In genomic region chr15:25140389-25141181, GRCm38 (mm10) we compare ENCODE assay signal across 8 mouse cellular contexts.
DNase-seq lines count a peak whose midpoint lies in the region; ATAC-seq and TF ChIP-seq lines count a peak whose summit lies in the region.
"Had no signal": no experiment of that assay in that cellular context is flagged by ENCODE, and none has a peak within 500 bp of the region (broad histone marks: within the 10 kb centered on the region; RNA-seq: fewer than 3 reads in every experiment).

No protein-coding gene starts in this region.

- no peak overlapping the region for H3K4me3 ChIP-seq in stomach, embryonic 14.5 days (ENCODE audit: low read depth, low read length)
- no peak overlapping the region for H3K4me3 ChIP-seq in stomach, postnatal 0 days (ENCODE audit: low read depth, low read length)
- H3K4me3 ChIP-seq in lung, postnatal 0 days (ENCODE audit: low read depth, low read length), result no peak overlapping the region

- no peak for TF ChIP-seq CTCF in stomach, postnatal 0 days (IDR thresholded peaks at IDR 0.05; ENCODE audit: low read depth)
- TF ChIP-seq CTCF in lung, postnatal 0 days (IDR thresholded peaks at IDR 0.05), result no peak

- H3K9me3 ChIP-seq in stomach, embryonic 14.5 days (ENCODE audit: control insufficient read depth, low read depth, low read length), result no peaks in the 10 kb centered on the region
- H3K9me3 ChIP-seq in stomach, postnatal 0 days (ENCODE audit: control insufficient read depth, low read length), result no peaks in the 10 kb centered on the region
- H3K9me3 ChIP-seq in lung, postnatal 0 days (ENCODE audit: low read length), result no peaks in the 10 kb centered on the region

- no peaks in the 10 kb centered on the region for H3K4me1 ChIP-seq in stomach, embryonic 14.5 days (ENCODE audit: control insufficient read depth, insufficient read depth, low read length)
- no peaks in the 10 kb centered on the region for H3K4me1 ChIP-seq in stomach, postnatal 0 days (replicated peaks; ENCODE audit: control insufficient read depth, insufficient read depth)
- H3K4me1 ChIP-seq in lung, postnatal 0 days (ENCODE audit: insufficient read depth, low read depth, low read length), result no peaks in the 10 kb centered on the region; the same call in 1 of the 2 replicates

- no peaks in the 10 kb centered on the region for H3K36me3 ChIP-seq in stomach, embryonic 14.5 days (ENCODE audit: control insufficient read depth, insufficient read depth, low read length)
- H3K36me3 ChIP-seq in stomach, postnatal 0 days (ENCODE audit: control insufficient read depth, insufficient read depth, low read length), result no peaks in the 10 kb centered on the region
- H3K36me3 ChIP-seq in lung, postnatal 0 days (ENCODE audit: insufficient read depth, low read length), result no peaks in the 10 kb centered on the region

- DNase-seq in stomach, postnatal 0 days (ENCODE audit: low spot score), result no peak
- DNase-seq in forelimb bud, embryonic 11.5 days (ENCODE audit: low read depth, low spot score), result peak; percentile 40
- DNase-seq in lung, postnatal 0 days (ENCODE audit: low spot score), result peak; percentile 72
- DNase-seq in testis, postnatal 14 days (ENCODE audit: low spot score), result peak; percentile 19
- DNase-seq in cerebellum, adult 9-10 months, result no peak
- DNase-seq in ovary, postnatal 10 days (ENCODE audit: low spot score), result no peak
- DNase-seq: adrenal gland, postnatal 36 days had no signal

- no peak for TF ChIP-seq EP300 in stomach, postnatal 0 days (optimal IDR thresholded peaks at IDR 0.05)
- TF ChIP-seq EP300 in lung, postnatal 0 days (IDR thresholded peaks at IDR 0.05), result no peak

- ATAC-seq in stomach, embryonic 14.5 days (ENCODE audit: insufficient number of reproducible peaks, insufficient read depth, low FRiP score, low read depth), result peak; percentile 53; the same call in 1 of the 2 replicates
- no peak; the same call in 1 of the 2 replicates for ATAC-seq in stomach, postnatal 0 days (ENCODE audit: low FRiP score, low TSS enrichment)
- peak; percentile 40 for ATAC-seq in lung, postnatal 0 days

- WGBS in stomach, embryonic 14.5 days, result 36% methylated on average over 9 of the region's 9 CpGs
- WGBS in stomach, postnatal 0 days, result 32% methylated on average over 9 of the region's 9 CpGs
- 22% methylated on average over 9 of the region's 9 CpGs for WGBS in lung, postnatal 0 days

- no peak overlapping the region for H3K27ac ChIP-seq in stomach, embryonic 14.5 days (ENCODE audit: low read length)
- no peak overlapping the region for H3K27ac ChIP-seq in stomach, postnatal 0 days (replicated peaks)
- no peak overlapping the region for H3K27ac ChIP-seq in lung, postnatal 0 days (ENCODE audit: low read length)

- H3K9ac ChIP-seq in stomach, embryonic 14.5 days (replicated peaks; ENCODE audit: low read depth, low read length), result no peak overlapping the region
- no peak overlapping the region for H3K9ac ChIP-seq in stomach, postnatal 0 days (ENCODE audit: low read length)
- H3K9ac ChIP-seq in lung, postnatal 0 days (replicated peaks; ENCODE audit: low read depth), result no peak overlapping the region

- H3K4me2 ChIP-seq in stomach, embryonic 14.5 days (replicated peaks; ENCODE audit: low read depth, low read length), result no peak overlapping the region
- no peak overlapping the region for H3K4me2 ChIP-seq in stomach, postnatal 0 days (replicated peaks; ENCODE audit: low read depth)
- no peak overlapping the region for H3K4me2 ChIP-seq in lung, postnatal 0 days (replicated peaks; ENCODE audit: low read depth, low read length)

- H3K27me3 ChIP-seq in stomach, embryonic 14.5 days (ENCODE audit: control insufficient read depth, insufficient read depth, low read length), result no peaks in the 10 kb centered on the region
- no peaks in the 10 kb centered on the region for H3K27me3 ChIP-seq in stomach, postnatal 0 days (ENCODE audit: control insufficient read depth, insufficient read depth, low read length)
- H3K27me3 ChIP-seq in lung, postnatal 0 days (replicated peaks; ENCODE audit: insufficient read depth, low read length), result no peaks in the 10 kb centered on the region

Comparison
In these comparisons a context has a peak if more than half of its experiments do, and no peak if none do; other contexts are left out.
1. DNase-seq: peak in forelimb bud, embryonic 11.5 days (single experiment), lung, postnatal 0 days (single experiment) and testis, postnatal 14 days (single experiment); none in stomach, postnatal 0 days (single experiment), cerebellum, adult 9-10 months (single experiment) and ovary, postnatal 10 days (single experiment).